Mouse (Mus musculus): Measurements from ENCODE around the gene Jhy. TPM values are rescaled to one million over a fixed set of nuclear protein-coding genes. Genes with fewer than 3 reads are reported as not detected.

Jhy gene
- 28.7 and 29.0 TPM in 2 replicates for polyA plus RNA-seq (2012; rRNA removed)

DNA sequence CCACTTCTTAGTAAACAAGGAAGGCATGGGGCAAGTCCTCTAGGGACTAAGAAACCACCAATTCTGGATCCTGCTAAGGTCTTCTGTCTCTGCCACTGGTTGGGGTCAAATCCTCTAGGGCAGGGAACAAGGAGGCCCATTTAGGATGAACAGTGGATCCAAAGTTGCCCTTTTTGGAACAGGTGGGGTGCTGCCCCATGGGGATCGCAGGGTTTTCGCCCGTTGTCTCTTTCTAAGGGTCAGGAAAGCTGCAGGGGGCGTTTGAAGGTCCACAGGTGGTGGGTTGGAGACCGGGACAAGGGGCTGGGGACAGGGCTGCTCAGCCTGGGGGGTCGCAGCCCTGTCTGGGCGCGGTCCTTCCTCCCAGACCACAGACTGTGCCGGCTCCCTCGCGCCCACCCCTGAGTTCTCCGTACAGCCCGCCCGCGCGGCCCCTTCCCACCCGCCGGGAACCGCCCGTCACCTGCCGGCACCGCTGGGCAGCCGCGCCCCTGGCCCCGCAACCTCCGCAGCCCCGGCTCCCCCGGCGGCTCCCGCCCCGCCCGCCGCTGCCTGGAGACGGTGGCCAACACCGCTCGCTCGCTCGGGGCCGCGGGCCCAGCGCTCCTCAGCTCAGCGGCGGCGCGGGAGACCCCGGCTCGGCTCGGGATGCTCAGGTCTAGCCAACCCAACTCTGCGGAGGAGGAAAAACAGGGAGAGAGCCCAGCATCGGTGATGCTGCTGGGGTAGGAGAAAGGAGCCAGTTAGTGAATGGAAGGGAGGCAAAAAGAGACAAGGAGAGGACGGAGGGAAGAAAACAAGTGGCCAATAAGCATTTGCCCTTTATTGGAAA is at the start of gene Jhy:
Gene Jhy, minus strand, starts transcription at position 533 of the 832 bp plus-strand sequence.
- Histone ChIP-seq H3K4me1 (ENCODE audit: control insufficient read depth, insufficient read depth, low read length) (peaks cover 2% of the 10 kb centered on the region), H3K27me3 (ENCODE audit: control insufficient read depth, insufficient read depth, low read length) (no peaks in the 10 kb centered on the region), H3K27ac (ENCODE audit: control insufficient read depth, insufficient read depth, low read depth, low read length) (peak within 1 kb of the TSS; percentile 92), H3K36me3 (ENCODE audit: control insufficient read depth, insufficient read depth, low read length) (no peaks in the 10 kb centered on the region; the same call in 1 of the 2 replicates), H3K4me3 (ENCODE audit: control insufficient read depth, low read depth, low read length) (peak within 1 kb of the TSS; percentile 92)
- TF ChIP-seq CTCF (IDR thresholded peaks at IDR 0.05; ENCODE audit: control insufficient read depth, insufficient read depth, insufficient replicate concordance, low read depth, low read length) = no peak
- TF ChIP-seq POLR2A (IDR thresholded peaks at IDR 0.05; ENCODE audit: control insufficient read depth, low read depth, low read length) = peak; percentile 64

DNA sequence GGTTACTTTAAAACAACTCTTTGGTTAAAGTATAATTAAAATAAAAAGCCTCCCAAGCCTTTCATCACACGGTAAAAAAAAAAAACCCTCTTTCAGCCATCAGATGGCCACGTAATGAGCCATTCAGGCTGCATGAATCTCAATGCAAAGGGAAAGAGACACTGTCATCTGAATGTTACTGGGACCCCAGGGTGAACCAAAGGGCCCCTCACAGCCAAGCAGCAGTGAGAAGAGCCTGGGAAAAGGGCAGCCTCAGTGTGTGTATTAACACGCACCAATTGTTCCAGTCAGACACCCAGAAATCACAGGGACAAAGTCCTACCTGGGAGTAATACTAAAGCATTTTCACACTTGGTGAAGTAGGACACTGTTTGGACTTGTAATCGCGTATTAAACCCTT is 48.5 kb upstream of the Jhy start:
- Histone ChIP-seq H3K4me1 (ENCODE audit: control insufficient read depth, insufficient read depth, low read length) (no peaks in the 10 kb centered on the region), H3K36me3 (ENCODE audit: control insufficient read depth, insufficient read depth, low read length) (no peaks in the 10 kb centered on the region), H3K27me3 (ENCODE audit: control insufficient read depth, insufficient read depth, low read length) (no peaks in the 10 kb centered on the region), H3K4me3 (ENCODE audit: control insufficient read depth, low read depth, low read length) (no peak overlapping the region), H3K27ac (ENCODE audit: control insufficient read depth, insufficient read depth, low read depth, low read length) (no peak overlapping the region)
- TF ChIP-seq CTCF (IDR thresholded peaks at IDR 0.05; ENCODE audit: control insufficient read depth, insufficient read depth, insufficient replicate concordance, low read depth, low read length) = no peak
- TF ChIP-seq POLR2A (IDR thresholded peaks at IDR 0.05; ENCODE audit: control insufficient read depth, low read depth, low read length) = no peak

DNA sequence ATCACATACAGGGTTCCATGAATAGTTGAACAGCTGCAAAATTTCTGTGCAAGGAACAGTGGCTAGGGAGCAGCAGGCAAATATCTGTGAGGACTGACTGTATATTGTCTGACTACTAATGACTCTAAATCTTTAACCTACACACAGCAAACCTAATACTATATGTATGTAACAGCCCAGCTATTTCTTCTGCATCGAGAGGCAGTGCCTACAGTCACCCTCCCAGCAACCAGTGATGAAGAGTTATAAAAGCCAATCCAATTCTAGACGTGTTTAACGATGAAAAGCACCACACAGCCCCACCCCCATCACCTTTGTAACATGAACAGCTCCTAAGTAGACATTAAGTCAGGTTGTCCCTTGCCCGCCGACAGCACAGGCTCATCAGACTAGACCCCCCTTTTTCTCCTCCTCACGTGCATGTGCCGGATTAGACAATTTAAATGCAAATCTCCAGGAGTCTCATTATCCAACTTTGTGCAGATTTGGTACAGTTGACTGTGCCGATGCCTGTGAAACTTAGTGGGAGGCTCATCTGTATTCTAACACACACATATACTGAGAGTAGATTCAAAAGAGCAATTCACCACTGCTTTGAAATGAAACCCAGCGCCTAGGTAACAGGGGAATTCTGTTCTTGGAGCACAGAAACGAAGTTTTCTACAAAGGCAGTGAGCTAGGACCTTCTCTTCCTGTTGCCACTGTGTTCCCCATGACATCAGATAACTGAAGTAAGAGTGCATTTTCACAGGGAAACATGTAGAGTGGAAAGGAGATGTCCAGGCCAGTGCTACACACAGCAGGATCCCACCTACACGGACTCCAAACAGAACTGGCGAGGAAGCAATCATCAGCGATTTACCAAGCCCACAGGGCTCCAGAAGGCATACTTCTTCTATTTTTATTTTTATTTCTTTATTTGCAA is 47.9 kb upstream of the Jhy start:
- no peak overlapping the region for H3K27ac ChIP-seq (ENCODE audit: control insufficient read depth, insufficient read depth, low read depth, low read length)
- H3K4me3 ChIP-seq (ENCODE audit: control insufficient read depth, low read depth, low read length) = no peak overlapping the region
- H3K36me3 ChIP-seq (ENCODE audit: control insufficient read depth, insufficient read depth, low read length) = no peaks in the 10 kb centered on the region
- no peaks in the 10 kb centered on the region for H3K27me3 ChIP-seq (ENCODE audit: control insufficient read depth, insufficient read depth, low read length)
- H3K4me1 ChIP-seq (ENCODE audit: control insufficient read depth, insufficient read depth, low read length) = no peaks in the 10 kb centered on the region
- TF ChIP-seq CTCF (IDR thresholded peaks at IDR 0.05; ENCODE audit: control insufficient read depth, insufficient read depth, insufficient replicate concordance, low read depth, low read length) (no peak), POLR2A (IDR thresholded peaks at IDR 0.05; ENCODE audit: control insufficient read depth, low read depth, low read length) (no peak)

DNA sequence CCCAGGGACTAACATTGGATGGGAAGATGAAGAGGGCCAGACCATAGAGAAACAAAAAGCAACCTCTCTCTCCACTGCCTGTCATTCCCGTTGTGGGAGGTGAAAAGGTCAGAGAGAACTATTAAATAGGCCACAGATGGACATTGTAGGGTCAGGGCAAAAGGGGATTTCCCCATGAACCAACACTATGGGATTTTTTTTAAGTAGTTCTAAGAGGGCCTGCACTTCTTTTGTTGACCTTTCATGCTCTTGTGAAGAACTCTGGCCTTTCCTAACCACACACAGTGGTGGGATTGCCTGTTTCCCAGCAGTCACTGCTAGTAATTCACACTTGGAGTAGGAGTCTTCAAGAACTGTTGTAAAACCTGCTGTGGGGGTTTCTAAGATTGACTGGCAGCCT is 43.9 kb upstream of the Jhy start:
- TF ChIP-seq POLR2A (IDR thresholded peaks at IDR 0.05; ENCODE audit: control insufficient read depth, low read depth, low read length) (no peak), CTCF (IDR thresholded peaks at IDR 0.05; ENCODE audit: control insufficient read depth, insufficient read depth, insufficient replicate concordance, low read depth, low read length) (no peak)
- H3K4me3 ChIP-seq (ENCODE audit: control insufficient read depth, low read depth, low read length) = no peak overlapping the region
- H3K27me3 ChIP-seq (ENCODE audit: control insufficient read depth, insufficient read depth, low read length) = no peaks in the 10 kb centered on the region
- no peaks in the 10 kb centered on the region for H3K4me1 ChIP-seq (ENCODE audit: control insufficient read depth, insufficient read depth, low read length)
- no peak overlapping the region for H3K27ac ChIP-seq (ENCODE audit: control insufficient read depth, insufficient read depth, low read depth, low read length)
- no peaks in the 10 kb centered on the region for H3K36me3 ChIP-seq (ENCODE audit: control insufficient read depth, insufficient read depth, low read length)

DNA sequence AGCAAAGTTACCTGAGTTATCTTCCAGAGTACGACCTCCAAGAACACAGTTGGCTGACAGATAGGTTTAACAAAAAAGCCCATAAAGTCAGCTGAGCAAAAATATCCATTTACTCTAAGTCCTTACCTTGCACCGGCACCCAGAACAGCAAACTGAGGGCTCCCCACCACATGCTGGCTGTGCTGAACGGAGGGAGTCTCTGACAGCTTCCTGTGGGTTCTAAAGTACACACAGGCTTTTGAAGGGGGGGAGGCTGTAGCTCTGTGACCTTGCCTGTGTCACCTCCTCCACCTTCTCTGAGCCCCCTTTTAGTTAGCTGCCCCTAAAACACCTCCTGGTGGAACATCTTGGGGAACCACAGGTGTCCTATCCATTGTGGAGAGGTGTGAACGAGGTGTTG is 40.5 kb upstream of the Jhy start, which contains the start of gene Crtam:
Gene Crtam, minus strand, starts transcription at position 214 of the 400 bp plus-strand sequence.
- Histone ChIP-seq H3K27me3 (ENCODE audit: control insufficient read depth, insufficient read depth, low read length) (no peaks in the 10 kb centered on the region), H3K36me3 (ENCODE audit: control insufficient read depth, insufficient read depth, low read length) (no peaks in the 10 kb centered on the region), H3K27ac (ENCODE audit: control insufficient read depth, insufficient read depth, low read depth, low read length) (no peak within 1 kb of the TSS), H3K4me1 (ENCODE audit: control insufficient read depth, insufficient read depth, low read length) (no peaks in the 10 kb centered on the region), H3K4me3 (ENCODE audit: control insufficient read depth, low read depth, low read length) (no peak within 1 kb of the TSS)
- no peak for TF ChIP-seq CTCF (IDR thresholded peaks at IDR 0.05; ENCODE audit: control insufficient read depth, insufficient read depth, insufficient replicate concordance, low read depth, low read length)
- no peak for TF ChIP-seq POLR2A (IDR thresholded peaks at IDR 0.05; ENCODE audit: control insufficient read depth, low read depth, low read length)

DNA sequence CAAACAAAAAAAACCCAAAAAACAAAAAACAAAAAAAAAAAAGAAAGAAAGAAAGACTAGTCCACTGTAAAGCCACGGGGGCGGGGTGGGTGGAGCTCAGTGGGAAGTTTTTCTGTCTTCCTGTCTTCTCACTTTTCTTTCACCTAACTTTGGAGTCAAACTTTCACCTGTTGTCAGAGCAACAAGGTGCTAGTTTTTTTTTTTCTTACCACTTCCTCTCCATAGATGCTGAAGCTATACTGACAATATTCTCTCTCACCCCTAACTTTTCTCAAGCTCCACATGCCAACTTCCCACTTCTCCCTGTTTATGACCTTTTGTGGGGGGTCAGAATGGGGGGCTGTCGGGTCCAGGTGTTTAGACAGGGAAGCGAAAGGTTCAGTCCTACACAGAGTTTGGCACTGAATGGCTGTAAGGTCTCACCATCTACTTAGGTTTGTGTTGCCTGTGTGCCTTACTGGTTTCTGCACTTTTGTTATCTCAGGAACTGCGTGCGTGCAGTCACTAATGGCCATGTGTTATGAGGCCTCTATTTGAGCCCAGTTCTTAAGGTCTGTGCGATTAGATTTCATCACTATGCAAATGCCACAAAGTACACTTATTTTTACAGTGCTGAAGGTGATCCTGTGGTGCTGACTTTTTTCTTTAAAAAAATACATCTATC is 33.3 kb upstream of the Jhy start:
- no peak for TF ChIP-seq CTCF (IDR thresholded peaks at IDR 0.05; ENCODE audit: control insufficient read depth, insufficient read depth, insufficient replicate concordance, low read depth, low read length)
- TF ChIP-seq POLR2A (IDR thresholded peaks at IDR 0.05; ENCODE audit: control insufficient read depth, low read depth, low read length) = no peak
- H3K4me1 ChIP-seq (ENCODE audit: control insufficient read depth, insufficient read depth, low read length) = peaks cover 4% of the 10 kb centered on the region
- no peaks in the 10 kb centered on the region for H3K27me3 ChIP-seq (ENCODE audit: control insufficient read depth, insufficient read depth, low read length)
- H3K36me3 ChIP-seq (ENCODE audit: control insufficient read depth, insufficient read depth, low read length) = no peaks in the 10 kb centered on the region
- no peak overlapping the region for H3K4me3 ChIP-seq (ENCODE audit: control insufficient read depth, low read depth, low read length)
- no peak overlapping the region for H3K27ac ChIP-seq (ENCODE audit: control insufficient read depth, insufficient read depth, low read depth, low read length)
